Mouse (Mus musculus) layer of hippocampus, adult 8-10 months (tissue): ENCODE measurements at regions not wholly inside any gene's neighbourhood (a gene's known extent, or its start where the extent isn't known, plus 50 kb on each side); places are given as distances from the start of the nearest gene placed in this dataset.
"Not testable (repeated sequence)": the region's sequence is repeated elsewhere in the genome, so short reads cannot be mapped to it uniquely, and the experiment has no call there.

Experiments
- DNase-seq, 2 experiments: peaks; one replicate each; pipeline ENCODE4 v3.0.0; 2022; ENCODE audit warnings: low spot score in 2 of 2

- DNase-seq = not testable (repeated sequence)
Measured at GRCm38 (mm10) chr3:8005684-8006083, 1385.4 kb upstream of the 1700008P02Rik start.

DNA sequence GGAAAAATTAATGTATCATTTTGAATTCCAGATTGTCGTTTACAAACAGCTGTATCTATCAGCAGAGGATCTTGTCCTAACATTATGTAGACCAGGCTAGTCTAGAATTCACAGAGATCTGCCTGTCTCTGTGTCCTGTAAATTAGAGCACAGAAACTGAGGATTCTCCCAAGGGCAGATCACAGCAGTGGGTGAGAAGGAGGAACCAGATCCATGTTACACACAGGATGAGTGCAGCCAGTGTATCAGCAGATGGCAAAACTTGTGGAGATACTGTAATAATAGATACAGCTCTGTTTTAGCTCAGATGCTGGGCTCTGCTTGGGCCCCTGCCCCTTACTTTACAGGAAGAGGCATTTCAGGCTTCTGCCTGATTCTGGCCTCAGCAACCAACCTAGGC is 1384.0 kb upstream of the 1700008P02Rik start:
- DNase-seq = no peak

- DNase-seq = no peak
Measured at GRCm38 (mm10) chr3:8001027-8001426, 1380.8 kb upstream of the 1700008P02Rik start.

GRCm38 (mm10) chr3:7992322-7992721 is 1372.1 kb upstream of the 1700008P02Rik start:
- no peak for DNase-seq

- no peak for DNase-seq
Measured at GRCm38 (mm10) chr3:7973287-7973686, 1353.0 kb upstream of the 1700008P02Rik start.

DNA sequence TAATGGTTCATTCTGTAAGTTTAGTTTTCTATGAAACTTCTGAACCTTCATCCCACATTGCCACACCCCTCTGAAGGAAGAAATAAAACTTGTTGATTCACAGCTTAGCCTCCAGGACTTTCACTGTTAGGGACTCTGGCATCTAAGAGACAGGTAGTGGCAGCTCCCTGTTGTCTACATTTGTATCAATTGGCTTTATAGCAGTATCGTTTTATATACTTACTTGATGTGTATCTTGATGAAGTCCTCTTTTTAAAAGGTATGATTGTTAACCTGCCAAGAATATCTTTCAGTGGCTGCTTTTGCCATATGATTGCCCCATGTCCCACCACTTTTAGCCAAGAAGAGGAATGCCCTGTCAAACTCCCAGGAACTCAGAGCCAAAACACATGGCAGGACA is 1333.7 kb upstream of the 1700008P02Rik start:
- no peak for DNase-seq

- no peak for DNase-seq
Measured at GRCm38 (mm10) chr3:7943646-7944381, 1323.6 kb upstream of the 1700008P02Rik start.
